Mouse (Mus musculus) heart, embryonic 11.5 days (tissue): ENCODE measurements at regions not wholly inside any gene's neighbourhood (a gene's known extent, or its start where the extent isn't known, plus 50 kb on each side); places are given as distances from the start of the nearest gene placed in this dataset.
A peak's percentile ranks its signal among the peaks of the same experiment; 100 is the strongest.

Experiments used
- ATAC-seq: fragments of 200-750 bp; cut with Nextera tagmentation; replicated peaks from 2 replicates; pipeline ENCODE4 v1.8.0; 2017; ENCODE audit warnings: moderate library complexity; ENCODE audit not compliant: insufficient number of reproducible peaks, low FRiP score, low TSS enrichment
- H3K27ac ChIP-seq: fragments of 300-500 bp; sonication (generic); 2 replicates; pipeline ENCODE4 v1.5.1; 2014; ENCODE audit warnings: mild to moderate bottlenecking, low read depth, low read length
- H3K27me3 ChIP-seq: fragments of 300-500 bp; sonication (generic); 2 replicates; pipeline ENCODE4 v1.6.1; 2014; ENCODE audit warnings: mild to moderate bottlenecking, low read length, mixed read lengths; ENCODE audit not compliant: control insufficient read depth, insufficient read depth
- H3K36me3 ChIP-seq: fragments of 300-500 bp; sonication (generic); 2 replicates; pipeline ENCODE4 v1.6.1; 2014; ENCODE audit warnings: mild to moderate bottlenecking, low read length, moderate library complexity, mixed read lengths; ENCODE audit not compliant: control insufficient read depth, insufficient read depth
- H3K4me1 ChIP-seq: fragments of 300-500 bp; sonication (generic); 2 replicates; pipeline ENCODE4 v1.6.1; 2014; ENCODE audit warnings: low read length; ENCODE audit not compliant: control insufficient read depth, insufficient read depth
- H3K4me2 ChIP-seq: fragments of 300-500 bp; sonication (generic); 2 replicates; pipeline ENCODE4 v1.6.1; 2014; ENCODE audit warnings: mild to moderate bottlenecking, moderate library complexity
- H3K4me3 ChIP-seq: fragments of 300-500 bp; sonication (generic); 2 replicates; pipeline ENCODE4 v1.5.1; 2014; ENCODE audit warnings: low read depth, low read length
- H3K9ac ChIP-seq: fragments of 300-500 bp; sonication (generic); 2 replicates; pipeline ENCODE4 v1.6.1; 2014; ENCODE audit warnings: mild to moderate bottlenecking, low read depth, low read length, moderate library complexity
- H3K9me3 ChIP-seq: fragments of 300-500 bp; sonication (generic); replicated peaks from 2 replicates; pipeline ENCODE4 v1.6.1; 2016; ENCODE audit warnings: low read length; ENCODE audit not compliant: control insufficient read depth
- WGBS: fragments of 180-500 bp; shearing (Covaris S2); extraction: QIAGEN DNeasy Blood & Tissue Kit; methylation state at CpG from one replicate; pipeline ENCODE4 v1.1.7; 2014; ENCODE audit not compliant: insufficient replicate concordance; 5-methylcytosine and 5-hydroxymethylcytosine counted together

DNA sequence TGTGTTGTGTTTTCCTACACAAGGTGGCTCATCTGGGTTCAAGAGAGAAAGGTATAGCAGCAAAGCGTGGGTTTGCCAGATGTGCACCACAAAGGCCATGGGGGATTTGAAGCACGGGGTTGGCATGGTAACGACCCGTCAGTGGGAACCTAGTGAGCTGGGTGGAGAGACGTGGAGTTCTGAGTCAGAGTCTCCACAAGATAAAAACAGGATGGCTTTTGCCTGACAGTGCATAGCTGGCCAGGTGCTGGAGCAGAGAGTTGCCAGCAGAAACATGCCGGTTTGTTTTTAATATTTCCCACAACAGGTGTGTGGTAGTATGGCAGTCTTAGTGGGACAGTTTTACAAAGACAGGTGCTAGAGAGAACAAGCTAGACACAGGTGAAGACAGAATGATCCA, 375.4 kb downstream of the Adamts20 start:
- WGBS = 65% methylated on average over 6 of the region's 6 CpGs
- H3K27me3 ChIP-seq = no peaks in the 10 kb centered on the region
- no peak overlapping the region for H3K27ac ChIP-seq
- H3K9ac ChIP-seq = no peak overlapping the region
- H3K4me3 ChIP-seq = no peak overlapping the region
- H3K36me3 ChIP-seq = no peaks in the 10 kb centered on the region
- H3K9me3 ChIP-seq = no peaks in the 10 kb centered on the region
- H3K4me1 ChIP-seq = no peaks in the 10 kb centered on the region
- ATAC-seq = no peak
- no peak overlapping the region for H3K4me2 ChIP-seq

DNA sequence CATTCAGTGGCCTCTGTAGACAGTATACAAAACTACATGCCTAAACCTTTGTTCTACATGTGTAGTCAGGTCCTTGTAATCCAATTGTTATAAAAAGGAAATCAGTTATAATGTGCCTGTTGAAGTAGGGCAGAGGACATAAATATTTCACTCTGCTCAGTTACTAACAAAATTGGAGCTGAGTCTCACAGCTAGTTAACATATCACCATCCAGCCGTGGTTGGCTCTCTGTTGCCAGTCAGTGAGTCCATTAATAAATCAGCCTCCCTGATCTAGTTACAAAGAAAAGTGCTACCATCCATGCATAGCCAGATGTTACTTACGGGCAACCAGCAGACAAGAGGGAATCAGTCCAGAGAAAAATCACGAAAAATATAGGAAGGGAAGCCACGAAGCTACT, 382.8 kb downstream of the Adamts20 start:
- Histone ChIP-seq H3K4me2 (no peak overlapping the region), H3K27ac (no peak overlapping the region), H3K36me3 (no peaks in the 10 kb centered on the region), H3K9ac (no peak overlapping the region), H3K9me3 (no peaks in the 10 kb centered on the region), H3K4me3 (no peak overlapping the region), H3K4me1 (no peaks in the 10 kb centered on the region), H3K27me3 (no peaks in the 10 kb centered on the region)
- ATAC-seq = no peak
- WGBS = 84% methylated on average over 4 of the region's 4 CpGs

DNA sequence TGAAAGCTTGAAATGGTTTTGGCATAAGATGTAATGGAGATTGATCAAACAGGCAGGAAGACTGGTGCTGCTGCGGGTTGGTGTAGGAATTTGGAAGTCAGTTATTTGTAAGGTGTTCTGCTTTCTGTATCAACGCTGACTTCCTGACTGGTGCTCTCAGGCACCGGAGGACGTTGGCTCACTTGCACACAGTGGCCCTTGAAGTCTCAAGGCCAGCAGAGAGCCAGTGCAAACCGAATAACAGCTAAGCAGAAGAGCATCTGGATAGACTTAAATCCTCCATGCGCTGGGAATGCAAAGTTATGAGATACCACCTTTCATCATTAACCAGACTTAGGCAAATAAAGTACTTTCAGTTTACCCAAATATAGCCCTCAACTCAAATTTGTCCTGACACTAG, 388.2 kb downstream of the Adamts20 start:
- H3K9ac ChIP-seq = no peak overlapping the region
- no peak overlapping the region for H3K27ac ChIP-seq
- no peaks in the 10 kb centered on the region for H3K9me3 ChIP-seq
- H3K4me1 ChIP-seq = no peaks in the 10 kb centered on the region
- H3K4me2 ChIP-seq = no peak overlapping the region
- no peaks in the 10 kb centered on the region for H3K36me3 ChIP-seq
- WGBS = 67% methylated on average over 6 of the region's 6 CpGs
- no peaks in the 10 kb centered on the region for H3K27me3 ChIP-seq
- ATAC-seq = no peak
- no peak overlapping the region for H3K4me3 ChIP-seq

DNA sequence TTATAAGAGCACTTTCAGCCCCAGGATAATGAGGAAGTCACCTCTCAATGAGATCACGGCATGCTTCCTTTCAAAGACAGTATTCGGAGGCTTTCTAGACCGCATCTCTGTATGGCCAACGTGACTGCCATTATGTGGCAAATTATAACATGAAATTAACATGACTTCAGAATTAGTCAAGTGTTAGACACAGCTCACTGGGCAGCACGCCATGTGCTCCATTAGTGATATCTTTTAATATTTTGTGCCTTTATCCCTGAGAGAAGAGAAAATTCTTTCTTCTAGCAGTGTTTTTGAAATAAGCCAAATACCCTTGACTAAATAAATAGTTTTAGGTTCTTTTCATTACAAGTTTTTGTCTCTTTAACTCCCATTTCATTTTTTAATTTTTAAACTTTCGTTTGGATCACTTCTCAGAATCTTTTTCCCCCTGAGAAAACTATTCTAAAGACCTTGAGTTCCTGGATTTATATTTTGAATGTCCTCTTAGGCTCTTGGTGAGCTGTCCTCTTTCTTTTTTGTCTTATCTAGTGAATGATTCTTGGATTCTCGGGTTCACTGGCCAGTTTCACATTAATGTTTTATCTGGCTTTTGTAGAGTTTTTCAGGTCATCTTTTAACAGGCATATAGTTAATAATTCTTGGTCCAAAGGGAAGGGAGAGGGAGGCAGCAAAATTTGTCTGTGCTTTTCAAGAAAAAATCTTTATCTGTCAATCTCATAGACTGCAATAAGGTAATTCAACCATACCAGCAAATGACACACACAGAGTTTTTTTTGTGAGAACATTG, 390.9 kb downstream of the Adamts20 start:
- Histone ChIP-seq H3K4me3 (no peak overlapping the region), H3K27me3 (no peaks in the 10 kb centered on the region), H3K9ac (no peak overlapping the region), H3K36me3 (no peaks in the 10 kb centered on the region), H3K4me1 (no peaks in the 10 kb centered on the region), H3K27ac (no peak overlapping the region), H3K4me2 (no peak overlapping the region), H3K9me3 (no peaks in the 10 kb centered on the region)
- 76% methylated on average over 7 of the region's 7 CpGs for WGBS
- no peak for ATAC-seq

DNA sequence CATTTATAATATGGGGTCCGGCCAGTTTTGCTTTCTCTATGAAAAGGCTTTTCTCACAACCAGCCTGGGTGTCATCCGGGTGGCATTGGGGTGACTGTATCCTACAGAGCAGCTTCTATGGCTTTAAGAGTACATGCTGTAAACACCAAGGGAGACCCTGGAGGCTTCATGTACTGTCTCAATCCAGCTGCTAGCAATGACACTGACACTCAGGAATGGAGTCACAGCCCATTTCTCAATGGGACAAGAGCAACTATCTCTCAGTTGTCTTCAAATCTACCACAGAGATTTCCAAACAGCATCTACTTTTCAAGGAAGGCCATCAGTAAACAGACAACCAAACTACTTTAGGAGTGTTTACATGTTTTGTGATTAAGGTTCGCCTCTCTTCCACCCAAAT, 397.5 kb downstream of the Adamts20 start:
- 87% methylated on average over 3 of the region's 3 CpGs for WGBS
- Histone ChIP-seq H3K27me3 (no peaks in the 10 kb centered on the region), H3K4me3 (no peak overlapping the region), H3K4me2 (no peak overlapping the region), H3K27ac (no peak overlapping the region), H3K9ac (no peak overlapping the region), H3K9me3 (no peaks in the 10 kb centered on the region), H3K36me3 (no peaks in the 10 kb centered on the region), H3K4me1 (no peaks in the 10 kb centered on the region)
- no peak for ATAC-seq

DNA sequence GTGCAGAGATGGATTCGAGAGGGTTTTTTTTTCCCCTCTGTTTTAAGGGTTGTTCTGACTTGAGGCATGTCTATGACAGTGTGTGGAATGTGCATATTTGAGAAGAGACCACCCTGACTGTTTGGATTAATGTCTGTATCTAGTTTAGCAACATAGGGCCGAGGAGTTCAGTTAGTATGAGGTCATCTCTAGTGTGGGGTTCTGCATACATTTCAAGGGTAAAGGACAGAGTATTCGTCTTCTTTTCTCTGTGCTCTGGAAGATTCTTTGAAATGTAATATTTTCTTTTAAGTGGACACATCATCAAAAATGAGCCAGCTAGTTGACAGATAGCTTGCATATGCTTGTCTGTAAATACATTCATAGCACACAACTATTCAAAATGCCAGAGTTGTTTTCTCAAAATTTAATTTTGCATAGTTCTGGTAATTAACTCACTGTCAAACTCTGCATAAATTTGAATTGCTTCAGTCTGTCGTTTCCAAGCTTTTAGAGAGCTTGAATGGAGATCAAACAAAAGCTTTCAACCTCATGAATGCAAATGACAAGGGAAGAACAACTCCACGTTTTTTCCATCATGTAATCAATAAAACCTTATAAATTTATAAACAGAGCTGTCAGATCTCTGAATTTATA, 415.5 kb downstream of the Adamts20 start:
- Histone ChIP-seq H3K4me1 (no peaks in the 10 kb centered on the region), H3K9me3 (no peaks in the 10 kb centered on the region), H3K36me3 (no peaks in the 10 kb centered on the region), H3K4me3 (no peak overlapping the region), H3K27me3 (no peaks in the 10 kb centered on the region), H3K9ac (no peak overlapping the region), H3K27ac (no peak overlapping the region), H3K4me2 (no peak overlapping the region)
- 63% methylated on average over 5 of the region's 5 CpGs for WGBS
- no peak for ATAC-seq

DNA sequence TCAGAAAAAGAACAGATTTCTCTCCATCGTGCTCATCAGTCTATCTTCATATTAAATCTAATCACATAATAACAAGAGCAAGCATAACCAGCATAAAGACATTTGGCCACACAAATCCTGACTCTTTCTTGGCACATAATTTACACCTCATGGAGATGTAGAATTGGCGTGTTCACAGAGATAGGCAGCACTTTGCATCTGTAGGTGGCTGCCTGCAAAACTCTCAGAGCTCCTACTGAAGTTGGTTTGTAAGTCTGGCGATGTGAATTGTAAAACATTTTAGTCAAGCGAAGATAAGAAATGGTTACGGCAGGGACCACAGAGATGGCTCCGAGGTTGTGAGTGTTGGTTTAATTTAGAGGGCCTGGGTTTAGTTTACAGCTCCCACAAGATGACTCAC, 419.0 kb downstream of the Adamts20 start:
- no peak for ATAC-seq
- no peak overlapping the region for H3K4me2 ChIP-seq
- WGBS = 82% methylated on average over 6 of the region's 6 CpGs

DNA sequence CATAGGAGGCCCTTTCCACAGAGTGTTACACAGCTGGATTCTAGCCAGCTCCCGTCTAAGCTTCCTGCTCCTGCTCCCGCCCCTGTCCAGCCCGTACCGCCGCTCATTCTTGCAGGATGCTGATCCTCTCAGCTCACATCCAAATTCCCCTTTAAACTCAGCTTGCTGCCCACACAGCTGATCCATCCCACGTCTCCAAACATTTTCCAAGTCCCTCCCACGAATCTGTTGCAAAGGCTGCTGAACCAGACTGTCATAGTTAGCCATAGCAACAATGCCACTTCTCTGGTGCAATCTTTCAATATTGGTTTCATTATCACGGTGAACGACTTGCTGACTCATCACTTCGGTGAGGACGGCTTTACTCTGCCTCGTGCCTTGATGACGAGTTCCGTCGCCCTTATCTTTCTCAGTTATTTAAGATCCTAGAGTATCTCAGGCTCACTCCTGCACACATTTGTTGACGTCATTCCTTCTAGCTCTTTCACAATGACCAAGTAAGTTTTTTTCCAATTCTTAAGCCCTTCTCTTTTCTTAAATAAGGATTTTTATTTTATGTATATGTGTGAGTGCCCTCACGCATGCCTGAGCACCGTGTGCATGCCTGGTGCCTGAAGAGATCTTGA, 420.0 kb downstream of the Adamts20 start:
- Histone ChIP-seq H3K9me3 (peaks cover 5% of the 10 kb centered on the region; the same call in 1 of the 2 replicates), H3K27ac (no peak overlapping the region), H3K9ac (no peak overlapping the region), H3K27me3 (no peaks in the 10 kb centered on the region), H3K36me3 (no peaks in the 10 kb centered on the region), H3K4me1 (no peaks in the 10 kb centered on the region), H3K4me3 (no peak overlapping the region), H3K4me2 (peak overlapping the region; percentile 48)
- WGBS = 50% methylated on average over 18 of the region's 18 CpGs
- ATAC-seq = no peak

More for the DNA sequence above, 419.0 kb downstream of the Adamts20 start:
- no peaks in the 10 kb centered on the region for H3K36me3 ChIP-seq
- H3K9me3 ChIP-seq = peaks cover 5% of the 10 kb centered on the region; the same call in 1 of the 2 replicates
- H3K9ac ChIP-seq = no peak overlapping the region
- no peak overlapping the region for H3K4me3 ChIP-seq
- H3K27ac ChIP-seq = no peak overlapping the region
- H3K4me1 ChIP-seq = no peaks in the 10 kb centered on the region
- H3K27me3 ChIP-seq = no peaks in the 10 kb centered on the region
